Mouse (Mus musculus): ENCODE measurements around the gene Ms4a4a. TPM values are rescaled to one million over a fixed set of nuclear protein-coding genes. Genes with fewer than 3 reads are reported as not detected.

Gene Ms4a4a
- polyA plus RNA-seq, 1 experiment from 2014 or later = 9.6 TPM

DNA sequence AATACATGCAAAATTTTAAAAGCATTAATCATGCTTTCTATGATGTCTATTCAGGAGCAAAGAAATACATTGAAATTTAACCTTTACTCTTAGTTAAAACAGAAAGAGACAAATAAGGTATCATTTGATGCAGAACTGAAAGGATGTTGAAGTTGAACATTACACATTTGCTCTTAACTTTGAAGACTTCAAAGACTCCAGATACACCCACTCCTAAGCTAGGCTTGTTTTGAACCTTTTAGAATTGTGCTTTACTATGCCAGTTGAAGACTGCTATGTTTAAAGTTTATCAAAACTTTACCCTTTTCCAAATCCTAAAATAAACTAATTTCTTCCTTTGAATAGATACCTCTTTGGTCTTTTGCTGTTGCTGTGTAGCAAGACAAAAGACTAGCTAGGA is 4.1 kb upstream of the Ms4a4a start:
- no peak for ATAC-seq
- Histone ChIP-seq H3K4me1 (ENCODE audit: control insufficient read depth, insufficient read depth, low read length) (no peaks in the 10 kb centered on the region), H3K9ac (ENCODE audit: low read depth, low read length) (no peak overlapping the region), H3K4me2 (ENCODE audit: low read depth, low read length) (no peak overlapping the region), H3K27ac (ENCODE audit: low read length) (no peak overlapping the region), H3K27me3 (replicated peaks; ENCODE audit: control insufficient read depth, insufficient read depth, low read length) (no peaks in the 10 kb centered on the region), H3K9me3 (ENCODE audit: control insufficient read depth, low read length) (no peaks in the 10 kb centered on the region), H3K4me3 (ENCODE audit: low read length) (no peak overlapping the region), H3K36me3 (ENCODE audit: control insufficient read depth, insufficient read depth, low read length) (no peaks in the 10 kb centered on the region)

- no peaks in the 10 kb centered on the region for H3K36me3 ChIP-seq (ENCODE audit: control insufficient read depth, insufficient read depth, low read length)
- 77% methylated on average over 2 of the region's 2 CpGs for WGBS
- no peak for ATAC-seq
These were observed 1.1 kb downstream of the Ms4a4a start for GRCm38 (mm10) chr19:11376399-11376798.

GRCm38 (mm10) chr19:11387109-11387508 is 11.8 kb downstream of the Ms4a4a start:
- no peak overlapping the region for H3K4me3 ChIP-seq (ENCODE audit: low read length)
- H3K27ac ChIP-seq (ENCODE audit: low read length) = no peak overlapping the region
- ATAC-seq = no peak
- WGBS = 63% methylated on average over 2 of the region's 2 CpGs
- H3K9ac ChIP-seq (ENCODE audit: low read depth, low read length) = no peak overlapping the region
- H3K4me1 ChIP-seq (ENCODE audit: control insufficient read depth, insufficient read depth, low read length) = no peaks in the 10 kb centered on the region
- no peaks in the 10 kb centered on the region for H3K36me3 ChIP-seq (ENCODE audit: control insufficient read depth, insufficient read depth, low read length)
- no peak overlapping the region for H3K4me2 ChIP-seq (ENCODE audit: low read depth, low read length)
- H3K27me3 ChIP-seq (replicated peaks; ENCODE audit: control insufficient read depth, insufficient read depth, low read length) = no peaks in the 10 kb centered on the region
- no peaks in the 10 kb centered on the region for H3K9me3 ChIP-seq (ENCODE audit: control insufficient read depth, low read length)

More at GRCm38 (mm10) chr19:11376399-11376798, 1.1 kb downstream of the Ms4a4a start:
- Histone ChIP-seq H3K9me3 (ENCODE audit: control insufficient read depth, low read length) (no peaks in the 10 kb centered on the region), H3K4me1 (ENCODE audit: control insufficient read depth, insufficient read depth, low read length) (no peaks in the 10 kb centered on the region), H3K9ac (ENCODE audit: low read depth, low read length) (no peak overlapping the region), H3K4me3 (ENCODE audit: low read length) (no peak overlapping the region), H3K27ac (ENCODE audit: low read length) (no peak overlapping the region), H3K27me3 (replicated peaks; ENCODE audit: control insufficient read depth, insufficient read depth, low read length) (no peaks in the 10 kb centered on the region), H3K4me2 (ENCODE audit: low read depth, low read length) (no peak overlapping the region)

- Histone ChIP-seq H3K4me3 (ENCODE audit: low read length) (no peak overlapping the region), H3K9me3 (ENCODE audit: control insufficient read depth, low read length) (no peaks in the 10 kb centered on the region), H3K4me2 (ENCODE audit: low read depth, low read length) (no peak overlapping the region), H3K4me1 (ENCODE audit: control insufficient read depth, insufficient read depth, low read length) (no peaks in the 10 kb centered on the region), H3K9ac (ENCODE audit: low read depth, low read length) (no peak overlapping the region), H3K27me3 (replicated peaks; ENCODE audit: control insufficient read depth, insufficient read depth, low read length) (no peaks in the 10 kb centered on the region), H3K36me3 (ENCODE audit: control insufficient read depth, insufficient read depth, low read length) (no peaks in the 10 kb centered on the region), H3K27ac (ENCODE audit: low read length) (no peak overlapping the region)
- WGBS = 81% methylated on average over 4 of the region's 4 CpGs
- ATAC-seq = no peak
These were observed 12.4 kb downstream of the Ms4a4a start for GRCm38 (mm10) chr19:11387685-11388084.

GRCm38 (mm10) chr19:11388949-11389348 is 13.6 kb downstream of the Ms4a4a start:
- Histone ChIP-seq H3K9ac (ENCODE audit: low read depth, low read length) (no peak overlapping the region), H3K4me2 (ENCODE audit: low read depth, low read length) (no peak overlapping the region), H3K27me3 (replicated peaks; ENCODE audit: control insufficient read depth, insufficient read depth, low read length) (no peaks in the 10 kb centered on the region), H3K4me3 (ENCODE audit: low read length) (no peak overlapping the region), H3K9me3 (ENCODE audit: control insufficient read depth, low read length) (no peaks in the 10 kb centered on the region), H3K36me3 (ENCODE audit: control insufficient read depth, insufficient read depth, low read length) (no peaks in the 10 kb centered on the region), H3K27ac (ENCODE audit: low read length) (no peak overlapping the region), H3K4me1 (ENCODE audit: control insufficient read depth, insufficient read depth, low read length) (no peaks in the 10 kb centered on the region)
- ATAC-seq = no peak
- whole genome bisulfite sequencing = 82% methylated on average over 2 of the region's 2 CpGs

- Histone ChIP-seq H3K27ac (ENCODE audit: low read length) (no peak overlapping the region), H3K27me3 (replicated peaks; ENCODE audit: control insufficient read depth, insufficient read depth, low read length) (no peaks in the 10 kb centered on the region), H3K9me3 (ENCODE audit: control insufficient read depth, low read length) (no peaks in the 10 kb centered on the region), H3K4me2 (ENCODE audit: low read depth, low read length) (no peak overlapping the region), H3K9ac (ENCODE audit: low read depth, low read length) (no peak overlapping the region), H3K4me1 (ENCODE audit: control insufficient read depth, insufficient read depth, low read length) (no peaks in the 10 kb centered on the region), H3K36me3 (ENCODE audit: control insufficient read depth, insufficient read depth, low read length) (no peaks in the 10 kb centered on the region), H3K4me3 (ENCODE audit: low read length) (no peak overlapping the region)
- no peak for ATAC-seq
These were observed 20.4 kb downstream of the Ms4a4a start for GRCm38 (mm10) chr19:11395769-11396168.

GRCm38 (mm10) chr19:11404527-11404926 is 29.2 kb downstream of the Ms4a4a start, which contains the start of gene Ms4a4c:
TSS of gene Ms4a4c (plus strand) at chr19:11404770.
- no peak for ATAC-seq
- Histone ChIP-seq H3K4me3 (ENCODE audit: low read length) (no peak within 1 kb of the TSS), H3K4me2 (ENCODE audit: low read depth, low read length) (no peak within 1 kb of the TSS)

DNA sequence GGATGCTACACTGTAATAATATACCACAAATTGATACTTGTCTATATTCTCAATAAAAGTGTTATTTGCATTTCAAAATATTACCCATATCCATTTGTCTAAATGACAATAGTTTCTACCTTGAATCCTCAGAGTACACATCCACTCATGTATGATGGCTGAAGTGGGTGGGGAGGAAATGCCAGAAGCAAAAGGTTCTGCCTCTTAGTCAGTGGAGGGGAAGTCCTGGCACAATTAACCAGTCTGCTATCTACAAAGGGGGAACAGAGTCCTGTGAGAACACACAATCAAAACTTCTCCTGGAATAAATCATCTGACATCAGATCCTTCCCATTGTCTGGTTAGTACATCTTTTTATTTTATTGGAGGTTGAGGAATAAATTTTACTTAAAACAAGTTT is 32.1 kb downstream of the Ms4a4a start:
- no peaks in the 10 kb centered on the region for H3K9me3 ChIP-seq (ENCODE audit: control insufficient read depth, low read length)
- H3K4me1 ChIP-seq (ENCODE audit: control insufficient read depth, insufficient read depth, low read length) = no peaks in the 10 kb centered on the region
- no peak overlapping the region for H3K27ac ChIP-seq (ENCODE audit: low read length)
- no peak for ATAC-seq
- no peaks in the 10 kb centered on the region for H3K36me3 ChIP-seq (ENCODE audit: control insufficient read depth, insufficient read depth, low read length)
- H3K9ac ChIP-seq (ENCODE audit: low read depth, low read length) = no peak overlapping the region
- no peak overlapping the region for H3K4me2 ChIP-seq (ENCODE audit: low read depth, low read length)
- no peaks in the 10 kb centered on the region for H3K27me3 ChIP-seq (replicated peaks; ENCODE audit: control insufficient read depth, insufficient read depth, low read length)
- no peak overlapping the region for H3K4me3 ChIP-seq (ENCODE audit: low read length)

More at GRCm38 (mm10) chr19:11404527-11404926, 29.2 kb downstream of the Ms4a4a start, which contains the start of gene Ms4a4c:
- no peaks in the 10 kb centered on the region for H3K4me1 ChIP-seq (ENCODE audit: control insufficient read depth, insufficient read depth, low read length)
- H3K9ac ChIP-seq (ENCODE audit: low read depth, low read length) = no peak within 1 kb of the TSS
- WGBS = 86% methylated on average over 3 of the region's 3 CpGs
- no peaks in the 10 kb centered on the region for H3K36me3 ChIP-seq (ENCODE audit: control insufficient read depth, insufficient read depth, low read length)
- H3K27ac ChIP-seq (ENCODE audit: low read length) = no peak within 1 kb of the TSS
- H3K27me3 ChIP-seq (replicated peaks; ENCODE audit: control insufficient read depth, insufficient read depth, low read length) = no peaks in the 10 kb centered on the region
- H3K9me3 ChIP-seq (ENCODE audit: control insufficient read depth, low read length) = no peaks in the 10 kb centered on the region

DNA sequence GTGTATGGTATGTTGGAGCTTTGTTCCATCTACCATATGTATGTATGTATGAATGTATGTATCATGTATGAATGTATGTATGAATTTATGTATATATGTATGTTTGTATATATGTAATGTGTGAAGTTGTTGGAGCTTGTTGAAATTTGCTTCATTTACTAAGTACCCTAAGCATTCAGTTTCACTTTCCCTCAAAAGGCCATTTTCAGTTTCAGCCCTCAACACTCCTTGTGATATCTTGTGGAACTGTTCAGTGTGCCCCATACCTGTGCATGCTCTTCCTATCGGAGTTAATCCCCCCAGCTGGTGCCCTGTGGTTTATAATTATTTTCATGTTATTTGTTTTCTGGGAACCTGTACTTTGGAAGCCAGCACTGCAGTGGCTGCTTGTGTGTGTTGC is 33.3 kb downstream of the Ms4a4a start:
- H3K36me3 ChIP-seq (ENCODE audit: control insufficient read depth, insufficient read depth, low read length) = no peaks in the 10 kb centered on the region
- H3K27ac ChIP-seq (ENCODE audit: low read length) = no peak overlapping the region
- H3K27me3 ChIP-seq (replicated peaks; ENCODE audit: control insufficient read depth, insufficient read depth, low read length) = no peaks in the 10 kb centered on the region
- no peaks in the 10 kb centered on the region for H3K4me1 ChIP-seq (ENCODE audit: control insufficient read depth, insufficient read depth, low read length)
- no peak for ATAC-seq
- H3K4me3 ChIP-seq (ENCODE audit: low read length) = no peak overlapping the region
- no peaks in the 10 kb centered on the region for H3K9me3 ChIP-seq (ENCODE audit: control insufficient read depth, low read length)
- no peak overlapping the region for H3K9ac ChIP-seq (ENCODE audit: low read depth, low read length)
- H3K4me2 ChIP-seq (ENCODE audit: low read depth, low read length) = no peak overlapping the region
- 91% methylated on average over 1 of the region's 1 CpGs for WGBS

DNA sequence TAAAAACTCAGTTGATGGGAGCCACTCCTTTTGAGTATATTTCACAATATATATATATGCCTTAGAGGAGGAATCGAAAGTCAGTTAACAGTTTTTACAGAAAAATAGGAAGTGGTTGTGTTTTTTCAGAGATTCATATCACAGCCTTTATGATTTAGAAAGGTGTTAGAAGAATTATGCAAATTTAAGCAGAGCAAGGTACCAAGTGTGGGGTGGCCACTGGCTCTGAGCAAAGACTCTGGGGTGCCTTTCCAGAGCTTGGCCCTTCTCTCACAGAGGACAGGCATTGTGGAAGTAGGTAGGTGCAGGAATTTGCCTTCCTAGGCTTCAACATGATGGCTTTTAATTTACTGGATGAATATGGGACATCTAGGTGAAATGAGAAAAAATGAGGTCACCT is 36.3 kb downstream of the Ms4a4a start:
- Histone ChIP-seq H3K36me3 (ENCODE audit: control insufficient read depth, insufficient read depth, low read length) (no peaks in the 10 kb centered on the region), H3K4me2 (ENCODE audit: low read depth, low read length) (no peak overlapping the region), H3K27ac (ENCODE audit: low read length) (no peak overlapping the region), H3K9me3 (ENCODE audit: control insufficient read depth, low read length) (no peaks in the 10 kb centered on the region), H3K4me3 (ENCODE audit: low read length) (no peak overlapping the region), H3K9ac (ENCODE audit: low read depth, low read length) (no peak overlapping the region), H3K4me1 (ENCODE audit: control insufficient read depth, insufficient read depth, low read length) (no peaks in the 10 kb centered on the region), H3K27me3 (replicated peaks; ENCODE audit: control insufficient read depth, insufficient read depth, low read length) (no peaks in the 10 kb centered on the region)
- no peak for ATAC-seq
- WGBS = 77% methylated on average over 1 of the region's 1 CpGs

Measured in intestine, embryonic 16.5 days (tissue).